Mouse (Mus musculus) stomach, postnatal 0 days (tissue): ENCODE results near the gene She.

Experiments used
- CTCF ChIP-seq: IDR thresholded peaks from 2 replicates; pipeline ENCODE4 v1.5.1; 2016; ENCODE audit warnings: antibody characterized with exemption, low read depth, mild to moderate bottlenecking, moderate library complexity
- EP300 ChIP-seq: optimal IDR thresholded peaks from 2 replicates; pipeline ENCODE3; 2016; ENCODE audit warnings: antibody characterized with exemption

GRCm38 (mm10) chr3:89857353-89857752 lies 26.2 kb downstream of the She start:
- TF ChIP-seq CTCF, result peak; percentile 64
- no peak for TF ChIP-seq EP300
